Mouse (Mus musculus) lung, embryonic 14.5 days (tissue): ENCODE measurements around the gene Csde1. TPM values are rescaled to one million over a fixed set of nuclear protein-coding genes. Genes with fewer than 3 reads are reported as not detected.

ENCODE experiments used
- ATAC-seq: fragments of 200-750 bp; cut with Nextera tagmentation; 2 replicates; pipeline ENCODE4 v1.8.0; 2017; ENCODE audit warnings: mild to moderate bottlenecking, moderate TSS enrichment, moderate library complexity; ENCODE audit not compliant: insufficient read depth
- DNase-seq: peaks from one replicate; pipeline ENCODE4 v3.0.0-alpha.2; 2015
- H3K27ac ChIP-seq: fragments of 300-500 bp; sonication (generic); 2 replicates; pipeline ENCODE4 v1.5.1; 2014; ENCODE audit warnings: low read depth, mild to moderate bottlenecking, moderate library complexity
- H3K27me3 ChIP-seq: fragments of 300-500 bp; sonication (generic); 2 replicates; pipeline ENCODE4 v1.6.1; 2014; ENCODE audit warnings: low read length, control low read depth; ENCODE audit not compliant: insufficient read depth
- H3K36me3 ChIP-seq: fragments of 300-500 bp; sonication (generic); 2 replicates; pipeline ENCODE4 v1.6.1; 2014; ENCODE audit warnings: control low read depth; ENCODE audit not compliant: insufficient read depth
- H3K4me1 ChIP-seq: fragments of 300-500 bp; sonication (generic); 2 replicates; pipeline ENCODE4 v1.6.1; 2014; ENCODE audit warnings: antibody characterized with exemption, control low read depth; ENCODE audit not compliant: insufficient read depth
- H3K4me2 ChIP-seq: fragments of 300-500 bp; sonication (generic); 2 replicates; pipeline ENCODE4 v1.6.1; 2014; ENCODE audit warnings: mild to moderate bottlenecking
- H3K4me3 ChIP-seq: fragments of 300-500 bp; sonication (generic); 2 replicates; pipeline ENCODE4 v1.5.1; 2014; ENCODE audit warnings: low read depth, low read length
- H3K9ac ChIP-seq: fragments of 300-500 bp; sonication (generic); 2 replicates; pipeline ENCODE4 v1.6.1; 2014
- H3K9me3 ChIP-seq: fragments of 300-500 bp; sonication (generic); 2 replicates; pipeline ENCODE4 v1.6.1; 2016; ENCODE audit warnings: low read depth, low read length, control low read depth
- CTCF ChIP-seq: IDR thresholded peaks from 2 replicates; pipeline ENCODE4 v1.5.1; 2016; ENCODE audit warnings: antibody characterized with exemption, low read depth
- WGBS: fragments of 180-500 bp; shearing (Covaris S2); extraction: QIAGEN DNeasy Blood & Tissue Kit; methylation state at CpG from one replicate; pipeline ENCODE4 v1.1.7; 2014; 5-methylcytosine and 5-hydroxymethylcytosine counted together
- polyA plus RNA-seq: library from polyadenylated mRNA; unstranded; fragments of >200 nt; fragmentation: Nextera tagmentation; extraction: Ambion mirVana; gene quantifications from 2 replicates; pipeline ENCODE4 v1.2.1, GENCODE M21; 2014

Csde1 gene
- polyA plus RNA-seq, 1 experiment from 2014 or later, result 439 TPM

DNA sequence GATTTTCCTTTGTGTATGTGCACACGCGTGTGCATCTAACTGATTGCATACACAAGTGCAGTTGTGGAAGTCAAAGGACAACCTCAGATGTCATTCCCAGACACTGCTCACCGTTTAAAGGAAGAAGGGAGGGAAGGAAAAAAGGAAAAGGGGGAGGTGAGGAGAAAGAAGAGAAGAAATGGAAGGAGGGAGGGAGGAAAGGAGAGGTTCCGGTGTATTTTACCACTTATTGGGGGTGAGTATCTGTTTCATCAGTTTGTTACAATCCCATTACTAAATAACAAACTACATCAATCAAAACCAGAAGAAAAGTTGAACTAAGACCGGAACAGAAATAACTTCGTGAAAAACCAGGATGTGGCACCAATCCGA is 25.0 kb upstream of the Csde1 start:
- peaks cover 25% of the 10 kb centered on the region for H3K36me3 ChIP-seq

DNA sequence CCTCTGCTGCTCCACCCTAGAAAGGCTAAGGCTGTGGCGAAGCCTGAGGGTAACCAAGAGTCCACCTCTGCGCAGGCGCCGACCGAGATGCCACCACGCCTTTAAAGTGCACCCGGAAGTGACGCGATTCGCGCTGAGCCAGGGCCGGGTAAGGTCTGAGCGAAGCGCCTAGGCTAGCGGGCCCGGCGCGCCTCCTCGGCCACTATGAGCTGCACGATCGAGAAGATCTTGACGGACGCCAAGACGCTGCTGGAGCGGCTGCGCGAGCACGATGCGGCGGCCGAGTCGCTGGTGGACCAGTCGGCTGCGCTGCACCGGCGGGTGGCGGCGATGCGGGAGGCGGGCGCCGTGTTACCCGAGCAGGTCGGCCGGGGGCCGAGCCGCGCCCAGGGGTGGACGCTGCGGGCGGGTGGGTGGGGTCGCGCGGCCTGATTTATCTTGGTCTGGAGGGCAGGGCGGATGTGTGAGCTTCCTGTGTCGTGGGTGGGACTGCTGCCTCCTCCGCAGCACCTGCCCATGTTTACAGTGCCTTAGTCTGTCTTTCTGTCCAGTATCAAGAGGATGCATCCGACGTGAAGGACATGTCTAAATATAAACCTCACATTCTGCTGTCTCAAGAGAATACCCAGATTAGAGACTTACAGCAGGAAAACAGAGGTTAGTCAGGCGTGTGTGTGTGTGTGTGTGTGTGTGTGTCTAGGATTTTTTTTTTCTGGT is 24.5 kb upstream of the Csde1 start, which contains the start of gene Sike1:
Sike1 (plus strand) TSS at position 104 of the 717 bp plus-strand sequence.
- peak within 1 kb of the TSS; percentile 70 for H3K4me3 ChIP-seq
- no peaks in the 10 kb centered on the region for H3K9me3 ChIP-seq
- ATAC-seq (peak; percentile 98), DNase-seq (peak; percentile 95)
- WGBS, result under 1% methylated on average over 60 of the region's 60 CpGs
- TF ChIP-seq CTCF, result no peak
- H3K36me3 ChIP-seq, result peaks cover 31% of the 10 kb centered on the region
- H3K4me1 ChIP-seq, result no peaks in the 10 kb centered on the region
- H3K27me3 ChIP-seq, result no peaks in the 10 kb centered on the region
- peak within 1 kb of the TSS; percentile 78 for H3K9ac ChIP-seq
- H3K27ac ChIP-seq, result peak within 1 kb of the TSS; percentile 89
- H3K4me2 ChIP-seq, result peak within 1 kb of the TSS; percentile 71

More for the DNA sequence above, 25.0 kb upstream of the Csde1 start:
- Histone ChIP-seq H3K4me3 (peak overlapping the region; percentile 70), H3K4me1 (no peaks in the 10 kb centered on the region), H3K27me3 (no peaks in the 10 kb centered on the region), H3K9me3 (no peaks in the 10 kb centered on the region), H3K27ac (peak overlapping the region; percentile 89), H3K4me2 (peak overlapping the region; percentile 71), H3K9ac (peak overlapping the region; percentile 78)
- ATAC-seq (0 out of 2 replicates have a peak, but pooled peaks have one; percentile 1), DNase-seq (no peak)
- WGBS, result 45% methylated on average over 7 of the region's 7 CpGs
- TF ChIP-seq CTCF, result no peak

DNA sequence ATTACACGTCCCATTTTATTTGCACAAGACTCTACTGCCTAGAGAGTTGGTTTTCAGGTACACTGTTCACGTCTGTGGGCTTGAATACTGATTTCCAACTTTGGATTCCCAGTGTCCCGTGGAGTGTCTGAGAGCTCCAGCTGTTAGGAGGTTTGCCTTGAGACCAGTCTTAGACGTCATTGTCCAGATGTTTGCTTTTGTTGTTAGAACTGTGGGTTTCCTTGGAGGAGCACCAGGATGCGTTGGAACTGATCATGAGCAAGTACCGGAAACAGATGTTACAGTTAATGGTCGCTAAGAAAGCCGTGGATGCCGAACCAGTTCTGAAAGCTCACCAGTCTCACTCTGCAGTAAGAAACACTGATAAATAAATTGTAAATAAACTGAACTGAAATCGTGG is 23.2 kb upstream of the Csde1 start:
- DNase-seq, result peak; percentile 37
- Histone ChIP-seq H3K9ac (no peak overlapping the region), H3K4me1 (no peaks in the 10 kb centered on the region), H3K4me3 (no peak overlapping the region), H3K27me3 (no peaks in the 10 kb centered on the region), H3K27ac (no peak overlapping the region), H3K36me3 (peaks cover 39% of the 10 kb centered on the region), H3K4me2 (peak overlapping the region; percentile 71), H3K9me3 (no peaks in the 10 kb centered on the region)
- TF ChIP-seq CTCF, result no peak
- no peak for ATAC-seq
- WGBS, result 59% methylated on average over 10 of the region's 10 CpGs

DNA sequence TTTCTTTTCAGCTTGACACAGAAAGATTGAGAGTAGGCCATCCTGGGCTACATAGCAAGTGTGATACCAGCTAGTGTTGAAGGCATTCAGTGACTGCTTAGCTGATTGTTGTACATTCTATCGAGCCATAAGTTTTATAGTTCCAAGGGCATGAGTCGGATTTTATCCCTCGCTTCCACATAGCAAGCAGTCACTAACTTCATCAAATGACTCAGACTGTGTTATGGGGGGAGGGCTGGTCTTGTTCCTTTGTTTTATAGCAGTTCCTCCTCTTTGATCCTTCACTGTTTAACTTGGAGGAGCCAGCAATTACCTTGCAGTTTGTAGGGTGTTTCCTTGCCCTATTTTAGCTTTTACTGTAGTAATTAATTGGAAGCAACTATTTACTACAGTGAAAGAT is 22.6 kb upstream of the Csde1 start:
- 84% methylated on average over 3 of the region's 3 CpGs for WGBS
- ATAC-seq, result no peak

DNA sequence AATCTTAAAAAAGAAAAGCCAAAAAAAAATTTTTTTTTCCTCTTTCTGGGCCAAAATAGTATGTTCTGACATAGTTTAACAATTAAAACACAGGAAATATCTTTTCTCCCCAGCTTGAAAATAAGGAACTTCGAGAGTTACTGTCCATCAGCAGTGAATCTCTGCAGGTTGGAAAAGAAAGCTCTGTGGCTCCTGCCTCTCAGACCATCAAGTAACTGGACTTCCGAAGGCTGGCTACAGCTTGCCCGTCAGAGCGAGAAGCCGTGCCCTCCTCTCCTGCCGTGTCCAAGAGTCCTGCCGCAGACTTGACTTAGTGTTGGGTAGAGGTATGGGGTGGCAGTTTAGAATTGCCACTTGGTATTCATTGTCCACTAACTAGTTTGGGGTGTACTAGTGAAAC is 18.6 kb upstream of the Csde1 start:
- no peak overlapping the region for H3K9ac ChIP-seq
- DNase-seq (no peak), ATAC-seq (no peak)
- H3K27me3 ChIP-seq, result no peaks in the 10 kb centered on the region
- H3K36me3 ChIP-seq, result peaks cover 63% of the 10 kb centered on the region
- TF ChIP-seq CTCF, result no peak
- WGBS, result 97% methylated on average over 7 of the region's 7 CpGs
- no peak overlapping the region for H3K27ac ChIP-seq
- no peak overlapping the region for H3K4me2 ChIP-seq
- no peak overlapping the region for H3K4me3 ChIP-seq
- H3K9me3 ChIP-seq, result no peaks in the 10 kb centered on the region
- no peaks in the 10 kb centered on the region for H3K4me1 ChIP-seq

More for the DNA sequence above, 22.6 kb upstream of the Csde1 start:
- no peak for DNase-seq
- H3K27ac ChIP-seq, result 0 out of 2 replicates have a peak overlapping the region, but pooled peaks have one; percentile 24
- H3K36me3 ChIP-seq, result peaks cover 45% of the 10 kb centered on the region
- H3K27me3 ChIP-seq, result no peaks in the 10 kb centered on the region
- no peak overlapping the region for H3K4me3 ChIP-seq
- TF ChIP-seq CTCF, result no peak
- no peaks in the 10 kb centered on the region for H3K9me3 ChIP-seq
- H3K4me2 ChIP-seq, result no peak overlapping the region
- H3K4me1 ChIP-seq, result no peaks in the 10 kb centered on the region
- H3K9ac ChIP-seq, result no peak overlapping the region

DNA sequence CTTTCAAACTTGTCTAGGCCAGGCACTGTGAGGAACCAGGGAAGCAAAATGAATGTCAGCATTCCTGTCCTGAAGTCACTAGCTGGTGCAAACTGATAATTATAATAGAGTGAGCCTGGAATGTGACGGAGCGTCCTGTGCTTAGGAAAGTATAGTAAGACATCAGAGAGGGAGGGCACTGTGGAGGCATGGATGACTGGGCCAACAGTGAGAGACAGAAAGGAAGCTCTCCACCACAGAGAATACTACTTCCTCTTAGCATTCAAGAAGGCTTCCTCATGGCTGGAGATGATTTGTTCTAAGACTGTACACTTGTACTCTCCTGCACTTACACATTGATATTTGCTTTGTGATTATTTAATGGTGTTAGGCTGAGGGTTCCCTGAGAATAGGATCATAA is 2.9 kb upstream of the Csde1 start:
- Histone ChIP-seq H3K36me3 (no peaks in the 10 kb centered on the region), H3K4me3 (no peak overlapping the region), H3K9ac (no peak overlapping the region), H3K4me2 (no peak overlapping the region), H3K4me1 (peaks cover 5% of the 10 kb centered on the region), H3K27ac (no peak overlapping the region), H3K27me3 (no peaks in the 10 kb centered on the region), H3K9me3 (no peaks in the 10 kb centered on the region)
- ATAC-seq (no peak), DNase-seq (no peak)
- no peak for TF ChIP-seq CTCF
- 45% methylated on average over 2 of the region's 2 CpGs for WGBS

DNA sequence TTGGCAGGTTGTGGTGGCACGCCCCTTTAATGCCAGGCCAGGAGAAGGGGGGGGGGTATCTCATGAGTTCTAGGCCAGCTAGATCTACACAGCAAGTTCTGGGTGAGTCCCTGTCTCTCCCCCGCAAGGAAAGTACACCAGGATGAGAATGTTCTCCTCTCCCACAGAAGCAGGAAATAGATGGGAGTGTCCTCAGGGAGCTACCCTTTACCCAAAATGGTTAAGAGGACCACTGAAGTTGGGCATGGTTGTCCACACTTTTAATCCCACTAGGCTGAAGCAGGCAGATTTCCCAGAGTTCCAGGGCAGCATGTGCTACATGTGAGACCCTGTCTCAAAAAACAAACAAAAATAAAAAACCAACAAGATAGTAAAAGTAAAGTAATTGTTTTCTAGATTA is 764 bp upstream of the Csde1 start:
- Histone ChIP-seq H3K4me2 (peak overlapping the region; percentile 57), H3K27ac (peak overlapping the region; percentile 97; the same call in 1 of the 2 replicates), H3K9ac (peak overlapping the region; percentile 99; the same call in 1 of the 2 replicates), H3K9me3 (no peaks in the 10 kb centered on the region), H3K36me3 (no peaks in the 10 kb centered on the region), H3K4me1 (peaks cover 8% of the 10 kb centered on the region), H3K27me3 (no peaks in the 10 kb centered on the region), H3K4me3 (no peak overlapping the region; the same call in 1 of the 2 replicates)
- 81% methylated on average over 2 of the region's 2 CpGs for WGBS
- no peak for DNase-seq
- no peak for ATAC-seq
- no peak for TF ChIP-seq CTCF
